Mouse (Mus musculus) ES-Bruce4 (cell line): Measurements from ENCODE around the gene Rgs12.

Source experiments
- CTCF ChIP-seq: IDR thresholded peaks from one replicate; pipeline ENCODE4 v1.8.1; 2011; ENCODE audit warnings: low read depth, low read length
- EP300 ChIP-seq: IDR thresholded peaks from 2 replicates; pipeline ENCODE4 v1.6.1; 2011; ENCODE audit warnings: low read depth, low read length; ENCODE audit not compliant: insufficient read depth
- POLR2A ChIP-seq: IDR thresholded peaks from one replicate; pipeline ENCODE4 v1.8.1; 2011; ENCODE audit warnings: low read length; ENCODE audit not compliant: insufficient read depth

DNA sequence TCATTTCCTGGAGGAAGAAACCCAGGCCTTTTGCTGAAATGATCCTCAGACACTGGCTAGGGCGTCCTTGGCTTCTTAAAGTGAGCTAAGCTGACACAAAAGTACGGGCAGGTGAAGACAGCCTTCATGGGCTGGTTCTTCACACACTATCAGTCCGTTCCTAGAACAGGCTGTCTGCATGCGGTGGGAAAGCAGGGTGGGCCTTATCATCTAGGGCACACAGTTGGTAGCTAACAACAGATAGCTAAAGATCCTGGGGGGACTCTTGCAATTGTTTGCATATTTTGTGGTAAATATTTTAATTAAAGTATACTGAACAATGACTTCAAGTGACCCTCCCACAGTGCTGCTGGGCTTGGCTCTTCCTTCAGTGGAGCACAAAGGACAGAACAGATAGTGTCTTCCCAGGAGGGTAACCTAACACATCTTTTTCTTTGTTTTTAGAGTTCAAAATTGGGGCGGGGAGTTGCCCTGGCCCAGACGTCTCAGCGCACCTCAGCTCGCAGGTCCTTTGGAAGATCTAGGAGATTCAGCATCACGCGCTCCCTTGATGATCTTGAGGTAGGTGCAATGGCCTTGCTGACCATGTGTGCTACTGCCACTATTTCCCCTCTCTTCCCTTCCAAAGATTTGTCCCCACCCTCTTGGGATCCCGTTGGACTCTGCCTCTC, 25.7 kb downstream of the Rgs12 start:
- TF ChIP-seq EP300 (no peak), CTCF (no peak), POLR2A (no peak)
